Mouse (Mus musculus) ovary, adult 18-20 months (tissue): ENCODE results near the gene Acot6.
"Not testable (repeated sequence)": the region's sequence is repeated elsewhere in the genome, so short reads cannot be mapped to it uniquely, and the experiment has no call there.

Experiments
- DNase-seq: peaks from one replicate; pipeline ENCODE4 v3.0.0; 2022; ENCODE audit warnings: low spot score, mixed read lengths

The Acot6 gene

GRCm38 (mm10) chr12:84100604-84101492 is at the start of gene Acot6:
Acot6 (plus strand) TSS chr12:84100654.
- not testable (repeated sequence) for DNase-seq

GRCm38 (mm10) chr12:84050744-84051143 is 49.7 kb upstream of the Acot6 start:
- not testable (repeated sequence) for DNase-seq

DNA sequence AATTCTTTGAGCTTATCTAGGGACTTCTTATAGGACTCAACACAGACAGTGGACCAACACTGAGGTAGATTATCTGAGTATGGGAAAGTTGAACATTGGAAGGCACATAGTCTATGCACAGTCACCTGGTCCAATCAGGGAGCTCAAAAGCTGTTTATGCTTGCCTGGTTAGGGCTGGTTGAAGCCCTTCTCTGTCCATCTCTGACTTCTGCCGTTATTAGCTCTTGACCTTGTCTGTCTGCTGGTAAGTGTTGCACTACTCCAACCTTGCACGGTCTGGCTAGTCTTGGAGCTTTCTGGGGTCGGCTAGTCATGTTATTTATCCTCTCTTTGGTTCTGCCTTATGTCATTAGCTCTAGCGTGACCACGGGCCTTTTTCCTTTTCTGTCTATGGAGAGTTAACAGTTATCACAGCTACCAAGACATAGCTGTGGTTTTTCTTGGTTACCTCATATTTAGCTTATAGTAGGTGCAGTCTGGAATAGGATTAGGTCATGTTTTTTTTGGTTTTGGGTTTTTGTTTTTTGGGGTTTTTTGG is 48.4 kb upstream of the Acot6 start, which contains the start of gene Acot3:
TSS of gene Acot3 (plus strand) at position 208 of the 538 bp plus-strand sequence.
- no peak for DNase-seq

- no peak for DNase-seq
Observed at GRCm38 (mm10) chr12:84052609-84053008, 47.8 kb upstream of the Acot6 start.

GRCm38 (mm10) chr12:84053173-84053572 is 47.3 kb upstream of the Acot6 start:
- DNase-seq = no peak

DNA sequence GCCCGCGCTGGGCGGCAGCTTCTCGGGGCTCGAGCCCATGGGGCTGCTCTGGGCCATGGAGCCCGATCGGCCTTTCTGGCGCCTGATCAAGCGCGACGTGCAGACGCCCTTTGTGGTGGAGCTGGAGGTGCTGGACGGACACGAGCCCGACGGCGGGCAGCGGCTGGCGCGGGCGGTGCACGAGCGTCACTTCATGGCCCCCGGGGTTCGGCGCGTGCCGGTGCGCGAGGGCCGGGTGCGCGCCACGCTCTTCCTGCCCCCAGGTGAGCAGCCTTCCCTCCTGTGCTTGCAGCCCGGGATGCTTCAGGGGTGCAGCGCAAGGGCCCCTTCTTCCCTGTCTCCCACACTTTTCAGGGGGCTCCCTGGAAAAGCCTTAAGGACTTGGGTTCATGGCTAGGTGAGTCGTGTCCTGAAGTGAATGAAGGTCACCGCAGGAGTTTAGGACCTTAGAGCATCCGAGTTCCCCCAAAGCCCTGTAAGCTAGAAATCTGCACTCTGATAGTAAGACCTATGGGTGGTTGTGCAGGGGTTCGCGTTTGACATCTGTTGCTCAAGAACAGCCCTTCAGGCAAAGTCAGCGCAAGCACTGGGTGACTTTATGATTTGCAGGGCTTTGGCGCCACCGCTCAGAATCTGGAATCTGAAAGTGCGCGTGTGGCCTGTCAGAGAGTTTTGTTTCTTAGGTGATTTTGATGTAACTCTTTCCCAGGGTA is 46.6 kb upstream of the Acot6 start:
- no peak for DNase-seq

GRCm38 (mm10) chr12:84060946-84061345 is 39.5 kb upstream of the Acot6 start:
- DNase-seq = no peak

GRCm38 (mm10) chr12:84062336-84062735 is 38.1 kb upstream of the Acot6 start:
- no peak for DNase-seq

DNA sequence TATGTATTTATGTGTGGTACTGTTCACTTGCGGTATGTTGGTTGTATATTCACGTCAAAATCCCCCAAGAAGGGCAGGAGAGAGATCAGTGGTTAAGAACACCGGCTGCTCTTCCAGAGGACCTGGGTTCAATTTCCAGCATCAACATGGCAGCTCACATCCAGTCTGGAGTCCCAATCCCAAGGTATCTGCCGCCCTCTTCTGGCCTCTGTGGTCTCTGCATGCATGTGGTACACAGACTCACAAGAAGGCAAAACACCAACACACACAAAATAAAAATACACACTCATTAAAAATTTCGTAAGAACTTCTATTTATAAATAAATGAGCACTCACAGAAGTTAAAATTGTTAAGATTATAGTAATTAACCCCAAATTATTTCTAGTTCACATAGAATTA is 37.2 kb upstream of the Acot6 start:
- no peak for DNase-seq

DNA sequence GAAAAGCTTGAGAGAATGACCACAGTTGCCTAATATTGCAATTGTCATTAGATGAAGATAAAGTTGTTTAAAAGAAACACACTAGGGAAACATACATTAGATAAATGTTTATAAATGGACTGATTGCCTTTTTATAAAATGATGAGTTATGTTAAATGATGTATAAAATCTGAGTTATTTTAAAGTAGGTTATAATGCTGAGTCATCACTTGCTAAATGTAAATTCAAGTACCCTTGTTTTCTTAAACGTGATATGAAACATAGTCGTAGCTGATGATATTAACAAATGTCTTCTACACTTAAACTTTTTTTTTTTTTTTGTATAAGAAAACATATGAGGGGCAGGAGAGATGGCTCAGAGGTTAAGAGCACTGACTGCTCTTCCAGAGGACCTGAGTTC is 36.6 kb upstream of the Acot6 start:
- no peak for DNase-seq

GRCm38 (mm10) chr12:84064621-84065020 is 35.8 kb upstream of the Acot6 start:
- DNase-seq = no peak

DNA sequence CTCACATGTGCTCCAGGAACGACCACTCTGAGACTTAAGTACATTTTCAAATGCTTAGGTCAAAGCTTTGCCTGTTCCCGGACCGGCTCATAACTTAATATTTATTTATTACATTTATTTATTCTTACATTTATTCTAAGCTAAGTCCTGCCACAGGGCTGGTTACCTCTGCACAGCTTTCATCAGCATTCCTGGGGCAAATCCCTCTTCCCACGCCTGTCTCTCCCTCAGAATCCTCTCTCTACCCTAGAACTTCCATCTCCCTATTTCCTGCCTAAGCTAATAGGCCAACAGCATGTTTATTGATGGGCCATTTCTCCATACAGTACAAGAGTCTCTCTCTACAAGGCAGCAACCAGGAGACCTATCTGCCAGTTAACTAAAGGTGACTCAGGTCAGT is 32.7 kb upstream of the Acot6 start:
- DNase-seq = no peak

GRCm38 (mm10) chr12:84068296-84068695 is 32.2 kb upstream of the Acot6 start:
- DNase-seq = no peak

- no peak for DNase-seq
Observed at GRCm38 (mm10) chr12:84068986-84069385, 31.5 kb upstream of the Acot6 start, which contains the start of gene Acot5. Acot5 (plus strand) TSS chr12:84069325.

- DNase-seq = peak; percentile 11
Observed at GRCm38 (mm10) chr12:84069582-84069981, 30.9 kb upstream of the Acot6 start.

GRCm38 (mm10) chr12:84071696-84072095 is 28.8 kb upstream of the Acot6 start:
- no peak for DNase-seq

DNA sequence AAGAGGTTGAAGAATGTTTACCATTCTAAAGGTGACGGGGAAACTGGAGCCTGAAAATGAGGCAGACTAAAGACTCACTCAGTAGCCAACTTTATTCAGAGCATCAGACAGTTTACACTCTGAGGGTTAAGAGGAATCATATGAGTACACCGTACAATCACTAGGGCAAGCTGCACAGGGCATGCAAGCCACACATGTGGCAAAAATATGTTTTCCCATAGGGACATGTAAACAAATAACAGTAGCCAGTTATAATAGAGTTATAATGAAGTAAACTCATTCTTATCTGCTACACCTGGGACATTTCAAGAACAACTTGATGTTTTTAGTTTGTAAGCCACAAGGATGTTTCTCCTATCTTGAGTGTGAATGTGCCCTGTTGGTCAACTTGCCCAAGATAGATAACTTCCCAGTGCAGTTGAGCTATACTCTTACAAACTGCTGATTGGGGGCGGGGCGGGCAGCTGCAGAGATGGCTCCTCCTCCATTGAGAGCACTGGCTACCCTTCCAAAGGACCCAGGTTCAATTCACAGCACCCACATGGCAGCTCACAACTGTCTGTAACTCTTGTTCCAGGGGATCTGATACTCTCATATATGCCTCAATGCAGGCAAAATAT is 23.0 kb upstream of the Acot6 start:
- no peak for DNase-seq

- DNase-seq = no peak
Observed at GRCm38 (mm10) chr12:84083842-84084241, 16.6 kb upstream of the Acot6 start.

DNA sequence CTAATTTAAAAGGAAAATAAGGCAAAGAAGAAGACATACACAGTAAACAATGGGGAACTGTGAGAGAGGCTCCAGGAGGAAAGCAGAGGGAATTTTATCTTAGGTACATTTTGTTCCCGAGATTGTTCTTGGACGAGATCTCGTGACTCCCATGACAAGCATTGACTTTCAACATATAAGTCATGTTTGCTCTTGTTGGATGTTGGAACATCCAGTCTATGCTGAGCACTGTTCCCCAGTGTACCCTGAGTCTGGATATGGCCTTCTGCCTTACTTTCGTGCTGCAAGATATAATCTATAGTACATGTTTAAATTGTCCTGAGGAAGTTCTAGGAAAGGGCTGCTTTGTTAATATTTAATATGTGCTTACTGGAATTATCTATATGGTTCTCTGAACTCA is 15.9 kb upstream of the Acot6 start:
- DNase-seq = no peak

DNA sequence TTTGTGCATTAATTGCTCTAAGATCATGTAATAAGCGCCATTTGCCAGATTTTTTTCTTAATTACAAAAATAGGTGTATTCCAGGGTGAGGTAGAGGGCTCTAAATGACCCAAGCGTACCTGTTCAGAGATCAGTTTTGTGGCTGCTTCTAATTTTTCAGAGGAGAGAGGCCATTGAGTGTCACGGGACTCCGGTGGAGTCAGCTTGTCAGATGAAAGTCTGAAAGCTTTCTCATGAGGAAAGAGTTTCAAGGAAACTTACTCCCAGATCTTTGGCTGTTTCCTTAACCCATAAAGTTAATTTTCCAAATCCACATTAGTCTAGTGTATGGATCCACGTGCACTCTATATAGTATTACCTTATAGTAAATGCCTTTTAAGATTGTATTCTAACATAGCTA is 5.8 kb upstream of the Acot6 start:
- not testable (repeated sequence) for DNase-seq

GRCm38 (mm10) chr12:84099605-84100004 is 849 bp upstream of the Acot6 start:
- no peak for DNase-seq

DNA sequence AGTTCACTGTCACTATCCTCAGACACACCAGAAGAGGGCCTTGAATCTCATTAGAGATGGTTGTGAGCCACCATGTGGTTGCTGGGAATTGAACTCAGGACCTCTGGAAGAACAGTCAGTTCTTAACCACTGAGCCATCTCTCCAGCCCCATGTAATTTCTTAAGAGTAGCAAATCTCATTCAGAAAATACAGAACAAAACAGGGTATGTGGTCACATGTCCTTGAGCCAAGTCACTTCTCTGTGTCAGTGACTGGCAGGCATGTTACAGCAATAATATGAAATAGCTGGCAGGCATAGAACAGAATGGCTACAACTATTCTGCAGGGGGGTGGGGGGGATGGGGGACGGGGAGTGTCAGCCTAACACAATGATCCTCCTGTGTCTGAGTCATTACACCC is 383 bp upstream of the Acot6 start:
- no peak for DNase-seq
